Mouse (Mus musculus) liver, embryonic 14.5 days (tissue): ENCODE data around the gene Sipa1l3. TPM values are rescaled to one million over a fixed set of nuclear protein-coding genes. Genes with fewer than 3 reads are reported as not detected.

Source experiments
- ATAC-seq: fragments of 200-750 bp; cut with Nextera tagmentation; 2 replicates; pipeline ENCODE4 v1.8.0; 2017; ENCODE audit warnings: moderate number of reproducible peaks, mild to moderate bottlenecking, moderate library complexity; ENCODE audit not compliant: insufficient read depth
- DNase-seq, 3 experiments: peaks; one replicate each; pipeline ENCODE4 v3.0.0-alpha.2; 2012 to 2013; ENCODE audit warnings: low read depth in 3 of 3, low spot score in 3 of 3
- H3K27ac ChIP-seq: fragments of 300-500 bp; sonication (generic); 2 replicates; pipeline ENCODE4 v1.5.1; 2014; ENCODE audit warnings: moderate library complexity, mild to moderate bottlenecking, control low read depth, inconsistent platforms
- H3K27me3 ChIP-seq: fragments of 300-500 bp; sonication (generic); 2 replicates; pipeline ENCODE4 v1.6.1; 2014; ENCODE audit warnings: mild to moderate bottlenecking, low read length, moderate library complexity; ENCODE audit not compliant: control insufficient read depth, insufficient read depth
- H3K36me3 ChIP-seq: fragments of 300-500 bp; sonication (generic); replicated peaks from 2 replicates; pipeline ENCODE4 v1.6.1; 2014; ENCODE audit warnings: low read depth; ENCODE audit not compliant: control insufficient read depth, insufficient read depth
- H3K4me1 ChIP-seq, 2 experiments: fragments of 200-500 bp in 1 of 2; fragments of 300-500 bp in 1 of 2; sonication (generic) in 1 of 2; replicated peaks; 2 replicates each; pipeline ENCODE4 v1.6.1; 2012 to 2014; ENCODE audit warnings: antibody characterized with exemption in 1 of 2, inconsistent platforms in 1 of 2, low read length in 1 of 2; ENCODE audit not compliant: control insufficient read depth in 2 of 2, insufficient read depth in 2 of 2
- H3K4me2 ChIP-seq: fragments of 300-500 bp; sonication (generic); 2 replicates; pipeline ENCODE4 v1.6.1; 2014; ENCODE audit warnings: low read depth, mild to moderate bottlenecking, control low read depth, moderate library complexity
- H3K4me3 ChIP-seq, 2 experiments: fragments of 200-500 bp in 1 of 2; fragments of 300-500 bp in 1 of 2; sonication (generic) in 1 of 2; 2 replicates each; pipeline ENCODE4 v1.5.1; 2012 to 2014; ENCODE audit warnings: low read depth in 2 of 2, low read length in 2 of 2, mild to moderate bottlenecking in 2 of 2, control low read depth in 1 of 2, inconsistent platforms in 1 of 2, moderate library complexity in 1 of 2; ENCODE audit not compliant: insufficient read depth in 1 of 2
- H3K9ac ChIP-seq: fragments of 300-500 bp; sonication (generic); replicated peaks from 2 replicates; pipeline ENCODE4 v1.6.1; 2014; ENCODE audit warnings: mild to moderate bottlenecking, control low read depth, moderate library complexity
- H3K9me3 ChIP-seq: fragments of 300-500 bp; sonication (generic); 2 replicates; pipeline ENCODE4 v1.6.1; 2016; ENCODE audit warnings: low read length, mixed read lengths; ENCODE audit not compliant: control insufficient read depth
- CTCF ChIP-seq: IDR thresholded peaks from 2 replicates; pipeline ENCODE4 v1.5.1; 2016; ENCODE audit warnings: antibody characterized with exemption, low read depth, control low read depth
- EP300 ChIP-seq: IDR thresholded peaks from 2 replicates; pipeline ENCODE4 v1.6.1; 2016; ENCODE audit warnings: antibody characterized with exemption, low read depth
- WGBS: fragments of 180-500 bp; shearing (Covaris S2); extraction: QIAGEN DNeasy Blood & Tissue Kit; methylation state at CpG from one replicate; pipeline ENCODE4 v1.1.7; 2014; ENCODE audit not compliant: insufficient replicate concordance; 5-methylcytosine and 5-hydroxymethylcytosine counted together
- polyA plus RNA-seq, 2 experiments: library from polyadenylated mRNA; depleted of rRNA in 1 of 2; stranded (reverse) in 1 of 2; unstranded in 1 of 2; fragments of >200 nt; fragmentation: Nextera tagmentation in 1 of 2; extraction: Ambion mirVana in 1 of 2; gene quantifications; 2 replicates each; pipeline versions ENCODE4 v1.2.1 to v1.2.3; 2012 to 2014

Sipa1l3 gene
- polyA plus RNA-seq, 2 experiments: 1.8 to 4.9 TPM

GRCm38 (mm10) chr7:29424690-29425089 is 93.8 kb downstream of the Sipa1l3 start:
- no peak overlapping the region for H3K27ac ChIP-seq
- no peak for TF ChIP-seq EP300
- no peaks in the 10 kb centered on the region for H3K9me3 ChIP-seq
- no peaks in the 10 kb centered on the region for H3K36me3 ChIP-seq
- 63% methylated on average over 5 of the region's 5 CpGs for WGBS
- peaks cover 0 to 9% of the 10 kb centered on the region in 2 experiments; a peak in 1 of 4 replicates for H3K4me1 ChIP-seq
- DNase-seq (no peak), ATAC-seq (no peak)
- no peak overlapping the region for H3K9ac ChIP-seq
- no peak overlapping the region for H3K4me2 ChIP-seq
- no peak overlapping the region for H3K4me3 ChIP-seq
- no peaks in the 10 kb centered on the region for H3K27me3 ChIP-seq

- Histone ChIP-seq H3K4me1 (peaks cover 0 to 3% of the 10 kb centered on the region in 2 experiments; a peak in 1 of 4 replicates), H3K9ac (no peak overlapping the region), H3K27ac (no peak overlapping the region), H3K4me3 (no peak overlapping the region), H3K36me3 (no peaks in the 10 kb centered on the region), H3K27me3 (no peaks in the 10 kb centered on the region), H3K4me2 (no peak overlapping the region), H3K9me3 (no peaks in the 10 kb centered on the region)
- TF ChIP-seq EP300 (no peak), CTCF (no peak)
- no peak for DNase-seq
- WGBS: 43% methylated on average over 3 of the region's 3 CpGs
- no peak for ATAC-seq
These were observed 96.6 kb downstream of the Sipa1l3 start for GRCm38 (mm10) chr7:29421909-29422244.

GRCm38 (mm10) chr7:29421240-29421908 is 97.1 kb downstream of the Sipa1l3 start:
- Histone ChIP-seq H3K27ac (no peak overlapping the region), H3K4me1 (peaks cover 0 to 3% of the 10 kb centered on the region in 2 experiments; a peak in 1 of 4 replicates), H3K36me3 (no peaks in the 10 kb centered on the region), H3K9ac (no peak overlapping the region), H3K27me3 (no peaks in the 10 kb centered on the region), H3K4me3 (no peak overlapping the region), H3K9me3 (no peaks in the 10 kb centered on the region), H3K4me2 (no peak overlapping the region)
- ATAC-seq (no peak), DNase-seq (no peak)
- 36% methylated on average over 12 of the region's 12 CpGs for WGBS
- no peak for TF ChIP-seq EP300

GRCm38 (mm10) chr7:29419836-29420235 is 98.6 kb downstream of the Sipa1l3 start:
- H3K4me1 ChIP-seq: no peaks in the 10 kb centered on the region
- ATAC-seq (no peak), DNase-seq (no peak)
- H3K27ac ChIP-seq: no peak overlapping the region
- H3K9me3 ChIP-seq: no peaks in the 10 kb centered on the region
- no peak overlapping the region for H3K4me2 ChIP-seq
- no peak for TF ChIP-seq CTCF
- no peak for TF ChIP-seq EP300
- no peaks in the 10 kb centered on the region for H3K36me3 ChIP-seq
- no peak overlapping the region for H3K4me3 ChIP-seq
- no peak overlapping the region for H3K9ac ChIP-seq
- H3K27me3 ChIP-seq: no peaks in the 10 kb centered on the region
- 43% methylated on average over 4 of the region's 4 CpGs for WGBS

GRCm38 (mm10) chr7:29418231-29418630 is 100.2 kb downstream of the Sipa1l3 start:
- Histone ChIP-seq H3K4me2 (no peak overlapping the region), H3K9me3 (no peaks in the 10 kb centered on the region), H3K9ac (no peak overlapping the region), H3K27ac (no peak overlapping the region), H3K4me1 (no peaks in the 10 kb centered on the region), H3K27me3 (no peaks in the 10 kb centered on the region), H3K36me3 (no peaks in the 10 kb centered on the region), H3K4me3 (no peak overlapping the region)
- ATAC-seq (no peak), DNase-seq (no peak)
- 78% methylated on average over 6 of the region's 6 CpGs for WGBS
- TF ChIP-seq EP300 (no peak), CTCF (no peak)
